Mouse (Mus musculus): ENCODE data around the gene Rasl10a. TPM values are rescaled to one million over a fixed set of nuclear protein-coding genes. Genes with fewer than 3 reads are reported as not detected.

The Rasl10a gene
- not detected in 2 replicates for polyA plus RNA-seq (2012)

DNA sequence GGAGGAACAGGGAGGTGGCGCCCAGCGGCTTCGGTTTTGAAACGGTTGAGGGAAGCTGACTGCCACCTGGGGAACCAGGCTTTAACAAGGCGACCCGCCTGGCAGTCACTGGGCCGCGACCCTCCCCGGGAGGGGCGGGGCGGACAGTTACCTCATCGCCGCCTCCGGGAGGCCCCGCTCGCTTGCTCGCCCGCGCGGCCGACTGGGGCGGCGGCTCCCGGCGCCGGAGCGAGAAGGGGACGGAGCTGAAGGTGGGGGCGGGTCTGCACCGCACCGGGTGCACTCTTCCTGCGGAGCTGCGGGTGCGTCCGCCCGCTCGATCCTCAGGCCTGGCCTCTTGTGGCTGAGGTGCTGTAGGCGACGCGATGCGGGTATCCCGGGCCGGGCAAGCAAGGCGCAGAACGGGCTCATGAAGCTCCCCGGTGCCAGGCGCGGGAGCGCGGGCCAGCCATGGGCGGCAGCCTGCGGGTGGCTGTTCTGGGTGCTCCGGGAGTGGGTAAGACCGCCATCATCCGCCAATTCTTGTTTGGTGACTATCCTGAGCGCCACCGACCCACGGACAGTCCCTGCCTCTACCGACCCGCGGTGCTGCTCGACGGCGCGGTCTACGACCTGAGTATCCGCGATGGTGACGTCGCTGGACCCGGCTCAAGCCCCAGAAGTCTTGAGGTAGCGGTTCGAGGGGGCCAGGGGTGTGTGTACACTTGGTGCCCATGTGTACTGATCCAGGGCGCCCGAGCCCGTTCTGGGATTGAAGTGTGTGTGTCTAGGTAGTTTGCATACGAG, at the start of gene Rasl10a:
Rasl10a (plus strand) TSS at position 273 of the 786 bp plus-strand sequence.
- H3K4me1 ChIP-seq (ENCODE audit: control insufficient read depth), result peaks cover 34% of the 10 kb centered on the region

DNA sequence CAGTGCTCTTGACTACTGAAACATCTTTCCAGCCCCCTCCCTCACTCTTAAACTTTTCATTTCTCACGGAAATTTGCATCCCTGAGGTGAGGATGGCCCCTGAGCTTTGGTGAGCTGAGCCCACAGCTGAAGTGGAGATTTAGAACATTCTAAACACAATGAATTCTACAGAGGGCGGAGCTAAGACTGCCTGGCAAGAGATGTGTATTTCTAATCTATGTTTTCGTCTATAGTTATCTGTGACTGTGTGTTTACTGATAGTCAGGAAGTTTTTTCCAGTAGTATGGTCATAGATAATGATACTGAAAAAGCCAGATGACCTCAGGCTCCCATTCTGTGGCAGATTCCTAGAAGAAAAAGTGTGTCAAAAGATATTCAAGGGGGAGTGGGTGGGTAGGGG, 49.1 kb upstream of the Rasl10a start:
- H3K9me3 ChIP-seq (ENCODE audit: control insufficient read depth, low read length), result no peaks in the 10 kb centered on the region
- no peak for TF ChIP-seq TAL1 (IDR thresholded peaks at IDR 0.05; ENCODE audit: low read length)
- no peak for TF ChIP-seq GATA1 (IDR thresholded peaks at IDR 0.05; ENCODE audit: low read length)
- H3K4me1 ChIP-seq (ENCODE audit: control insufficient read depth), result peaks cover 83% of the 10 kb centered on the region
- H3K27me3 ChIP-seq (ENCODE audit: control insufficient read depth), result no peaks in the 10 kb centered on the region
- peak overlapping the region; percentile 69 for H3K4me3 ChIP-seq (replicated peaks)
- peaks cover 84% of the 10 kb centered on the region for H3K36me3 ChIP-seq (ENCODE audit: control insufficient read depth)

More for the DNA sequence above, at the start of gene Rasl10a:
- H3K9me3 ChIP-seq (ENCODE audit: control insufficient read depth, low read length), result peaks cover 25% of the 10 kb centered on the region
- H3K27me3 ChIP-seq (ENCODE audit: control insufficient read depth), result peaks cover 85% of the 10 kb centered on the region
- TF ChIP-seq TAL1 (IDR thresholded peaks at IDR 0.05; ENCODE audit: low read length), result no peak
- TF ChIP-seq GATA1 (IDR thresholded peaks at IDR 0.05; ENCODE audit: low read length), result no peak
- H3K36me3 ChIP-seq (ENCODE audit: control insufficient read depth), result peaks cover 5% of the 10 kb centered on the region
- peak within 1 kb of the TSS; percentile 20 for H3K4me3 ChIP-seq (replicated peaks)

GRCm38 (mm10) chr11:5009354-5010074, 48.4 kb upstream of the Rasl10a start:
- Histone ChIP-seq H3K4me1 (ENCODE audit: control insufficient read depth) (peaks cover 79% of the 10 kb centered on the region), H3K9me3 (ENCODE audit: control insufficient read depth, low read length) (no peaks in the 10 kb centered on the region), H3K4me3 (replicated peaks) (peak overlapping the region; percentile 69), H3K27me3 (ENCODE audit: control insufficient read depth) (no peaks in the 10 kb centered on the region), H3K36me3 (ENCODE audit: control insufficient read depth) (peaks cover 88% of the 10 kb centered on the region)
- TF ChIP-seq GATA1 (IDR thresholded peaks at IDR 0.05; ENCODE audit: low read length) (no peak; the same call in 1 of the 2 replicates), TAL1 (IDR thresholded peaks at IDR 0.05; ENCODE audit: low read length) (peak; percentile 46; the same call in 1 of the 3 replicates)

DNA sequence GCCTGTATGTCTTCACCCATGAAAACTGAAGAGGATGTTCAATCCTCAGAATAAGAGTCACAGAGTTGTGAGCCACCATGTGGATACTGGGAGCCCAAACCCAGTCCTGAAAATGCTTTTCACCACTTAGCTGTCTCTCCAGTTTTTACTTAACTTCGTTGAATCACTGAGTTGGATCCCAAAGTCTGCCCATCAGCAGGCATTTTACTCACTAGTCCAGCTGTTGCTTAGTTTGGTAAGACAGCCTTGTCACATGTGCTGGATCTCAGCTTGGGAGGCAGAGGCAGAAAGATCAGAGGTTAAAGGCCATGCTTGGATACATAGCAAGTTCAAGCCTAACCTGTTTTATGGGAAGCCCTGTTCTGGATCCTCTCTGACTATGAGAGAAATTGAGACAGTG, 47.7 kb upstream of the Rasl10a start:
- Histone ChIP-seq H3K36me3 (ENCODE audit: control insufficient read depth) (peaks cover 89% of the 10 kb centered on the region), H3K27me3 (ENCODE audit: control insufficient read depth) (no peaks in the 10 kb centered on the region), H3K4me1 (ENCODE audit: control insufficient read depth) (peaks cover 73% of the 10 kb centered on the region), H3K4me3 (replicated peaks) (peak overlapping the region; percentile 69), H3K9me3 (ENCODE audit: control insufficient read depth, low read length) (no peaks in the 10 kb centered on the region)
- no peak for TF ChIP-seq TAL1 (IDR thresholded peaks at IDR 0.05; ENCODE audit: low read length)
- TF ChIP-seq GATA1 (IDR thresholded peaks at IDR 0.05; ENCODE audit: low read length), result no peak

GRCm38 (mm10) chr11:5011480-5011879, 46.4 kb upstream of the Rasl10a start:
- Histone ChIP-seq H3K9me3 (ENCODE audit: control insufficient read depth, low read length) (no peaks in the 10 kb centered on the region), H3K36me3 (ENCODE audit: control insufficient read depth) (peaks cover 89% of the 10 kb centered on the region), H3K4me1 (ENCODE audit: control insufficient read depth) (peaks cover 63% of the 10 kb centered on the region), H3K27me3 (ENCODE audit: control insufficient read depth) (no peaks in the 10 kb centered on the region), H3K4me3 (replicated peaks) (peak overlapping the region; percentile 36)
- TF ChIP-seq GATA1 (IDR thresholded peaks at IDR 0.05; ENCODE audit: low read length), result no peak
- no peak for TF ChIP-seq TAL1 (IDR thresholded peaks at IDR 0.05; ENCODE audit: low read length)

DNA sequence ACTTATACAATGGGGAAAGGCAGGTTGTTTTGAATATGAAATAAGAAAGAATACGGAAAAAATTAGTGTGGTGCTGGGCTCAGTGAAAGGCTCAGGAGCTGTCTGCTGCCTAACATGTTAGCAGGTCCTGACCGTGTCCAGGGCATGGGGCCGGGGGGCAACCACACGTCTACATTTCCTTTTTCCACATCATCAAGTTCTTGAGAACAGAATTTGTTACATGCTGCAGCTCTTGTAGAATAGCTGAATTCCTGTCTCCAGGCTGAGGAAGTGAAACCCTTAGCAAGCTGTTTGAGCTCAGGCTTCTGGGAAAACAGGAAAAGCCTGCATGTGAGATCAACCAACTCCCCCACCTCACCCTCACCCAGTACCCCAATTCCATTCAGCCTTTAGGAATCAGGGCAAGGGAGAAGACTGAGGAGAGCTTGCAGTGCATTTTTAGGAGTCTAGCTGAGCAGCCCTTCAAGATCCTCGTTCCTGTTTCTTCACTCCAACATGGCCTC, 45.7 kb upstream of the Rasl10a start:
- Histone ChIP-seq H3K9me3 (ENCODE audit: control insufficient read depth, low read length) (no peaks in the 10 kb centered on the region), H3K27me3 (ENCODE audit: control insufficient read depth) (no peaks in the 10 kb centered on the region), H3K36me3 (ENCODE audit: control insufficient read depth) (peaks cover 91% of the 10 kb centered on the region), H3K4me3 (replicated peaks) (no peak overlapping the region), H3K4me1 (ENCODE audit: control insufficient read depth) (peaks cover 56% of the 10 kb centered on the region)
- no peak for TF ChIP-seq TAL1 (IDR thresholded peaks at IDR 0.05; ENCODE audit: low read length)

DNA sequence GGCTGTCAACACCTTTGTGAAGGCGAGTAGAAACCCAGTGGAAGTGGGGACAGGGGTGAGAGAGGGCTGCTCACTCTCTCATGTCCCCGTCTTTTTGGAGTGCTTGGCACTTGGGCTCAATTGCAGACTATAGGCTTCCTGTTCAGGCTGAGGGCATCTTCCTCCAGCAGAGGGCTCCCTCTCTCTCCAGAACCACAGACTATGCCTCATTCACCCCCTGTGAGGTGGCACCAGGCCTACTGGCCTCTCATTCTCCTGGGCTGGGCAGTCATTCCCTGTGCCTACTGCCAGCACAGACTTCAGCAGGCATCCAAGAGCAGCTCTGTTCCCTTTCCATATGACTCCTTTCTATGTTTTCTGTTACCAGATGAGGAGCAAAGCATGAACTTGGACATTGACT, 42.2 kb upstream of the Rasl10a start:
- TF ChIP-seq TAL1 (IDR thresholded peaks at IDR 0.05; ENCODE audit: low read length) (no peak), GATA1 (IDR thresholded peaks at IDR 0.05; ENCODE audit: low read length) (no peak)
- no peaks in the 10 kb centered on the region for H3K27me3 ChIP-seq (ENCODE audit: control insufficient read depth)
- H3K4me1 ChIP-seq (ENCODE audit: control insufficient read depth), result peaks cover 23% of the 10 kb centered on the region
- H3K36me3 ChIP-seq (ENCODE audit: control insufficient read depth), result peaks cover 96% of the 10 kb centered on the region
- no peak overlapping the region for H3K4me3 ChIP-seq (replicated peaks)
- no peaks in the 10 kb centered on the region for H3K9me3 ChIP-seq (ENCODE audit: control insufficient read depth, low read length)

- TF ChIP-seq GATA1 (IDR thresholded peaks at IDR 0.05; ENCODE audit: low read length) (no peak), TAL1 (IDR thresholded peaks at IDR 0.05; ENCODE audit: low read length) (no peak)
- Histone ChIP-seq H3K27me3 (ENCODE audit: control insufficient read depth) (no peaks in the 10 kb centered on the region), H3K4me1 (ENCODE audit: control insufficient read depth) (peaks cover 20% of the 10 kb centered on the region), H3K36me3 (ENCODE audit: control insufficient read depth) (peaks cover 95% of the 10 kb centered on the region), H3K4me3 (replicated peaks) (no peak overlapping the region), H3K9me3 (ENCODE audit: control insufficient read depth, low read length) (no peaks in the 10 kb centered on the region)
These were observed 41.6 kb upstream of the Rasl10a start for GRCm38 (mm10) chr11:5016286-5016685.

GRCm38 (mm10) chr11:5017506-5017905, 40.4 kb upstream of the Rasl10a start:
- Histone ChIP-seq H3K27me3 (ENCODE audit: control insufficient read depth) (no peaks in the 10 kb centered on the region), H3K4me1 (ENCODE audit: control insufficient read depth) (peaks cover 8% of the 10 kb centered on the region), H3K9me3 (ENCODE audit: control insufficient read depth, low read length) (no peaks in the 10 kb centered on the region), H3K4me3 (replicated peaks) (no peak overlapping the region), H3K36me3 (ENCODE audit: control insufficient read depth) (peaks cover 91% of the 10 kb centered on the region)
- TF ChIP-seq GATA1 (IDR thresholded peaks at IDR 0.05; ENCODE audit: low read length) (no peak), TAL1 (IDR thresholded peaks at IDR 0.05; ENCODE audit: low read length) (no peak)
